Mouse (Mus musculus): ENCODE measurements around the gene Srebf1. TPM values are rescaled to one million over a fixed set of nuclear protein-coding genes. Genes with fewer than 3 reads are reported as not detected.

The Srebf1 gene
- polyA plus RNA-seq (2012; ENCODE audit: low replicate concordance), result 268 and 279 TPM in 2 replicates

DNA sequence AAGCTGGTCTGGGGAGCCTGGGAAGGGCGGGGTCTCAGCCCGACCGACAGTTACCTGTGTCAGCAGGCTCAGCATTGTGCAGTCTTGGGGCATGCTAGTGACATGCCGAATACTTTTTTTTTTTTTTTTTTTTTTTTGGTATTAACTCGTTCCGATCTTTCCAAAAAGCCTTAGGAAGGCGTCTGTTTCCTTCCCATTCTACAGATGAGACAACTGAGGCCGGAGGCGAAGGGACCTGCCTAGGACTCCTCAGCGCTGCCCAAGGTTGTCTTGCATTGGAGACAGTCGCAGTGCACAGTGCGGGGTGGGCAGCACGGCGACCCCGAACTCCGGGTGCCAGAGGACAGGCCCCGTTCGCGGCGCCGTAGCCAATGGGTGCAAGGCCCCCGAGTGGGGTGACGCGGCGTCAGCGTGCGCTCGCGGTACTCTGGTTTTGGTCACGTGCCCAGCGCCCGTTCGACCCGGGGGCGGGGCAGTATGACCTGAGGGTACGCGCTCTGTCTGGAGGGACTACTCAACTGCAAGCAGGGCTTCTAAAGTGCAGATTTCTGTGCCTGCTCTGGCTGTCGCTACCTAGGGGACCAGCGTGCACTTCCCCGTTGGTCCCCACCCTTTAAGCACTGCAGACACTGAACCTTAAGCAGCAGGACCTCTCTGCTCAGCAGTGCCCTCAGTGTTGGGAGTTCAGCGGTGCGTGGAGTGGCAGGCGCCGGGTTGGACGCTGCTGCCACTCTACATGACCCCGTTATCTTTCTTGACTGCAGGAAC lies at the start of gene Srebf1:
Srebf1 (minus strand) TSS at position 113 of the 768 bp plus-strand sequence.

Other genes starting within 250 kb of the Srebf1 start
- 1.6 and 10.4 TPM in 2 replicates for gene Pemt, start 176.1 kb downstream of the Srebf1 start, polyA plus RNA-seq (2012; ENCODE audit: low replicate concordance)
- 80.2 and 91.2 TPM in 2 replicates for gene Rai1, start 117.6 kb downstream of the Srebf1 start, polyA plus RNA-seq (2012; ENCODE audit: low replicate concordance)
- 6.5 and 25.6 TPM in 2 replicates for gene Tom1l2, start 130.3 kb upstream of the Srebf1 start, polyA plus RNA-seq (2012; ENCODE audit: low replicate concordance)
- 0.18 TPM in 2 replicates for gene Drc3, start 130.7 kb upstream of the Srebf1 start, polyA plus RNA-seq (2012; ENCODE audit: low replicate concordance)
- 16.7 and 19.6 TPM in 2 replicates for gene Gid4, start 194.6 kb upstream of the Srebf1 start, polyA plus RNA-seq (2012; ENCODE audit: low replicate concordance)
- 35.1 and 68.8 TPM in 2 replicates for gene Atpaf2, start 195.9 kb upstream of the Srebf1 start, polyA plus RNA-seq (2012; ENCODE audit: low replicate concordance)
- 36.8 and 97.5 TPM in 2 replicates for gene Drg2, start 232.0 kb upstream of the Srebf1 start, polyA plus RNA-seq (2012; ENCODE audit: low replicate concordance)
- 0.03 and 0.11 TPM in 2 replicates for gene Myo15, start 246.8 kb upstream of the Srebf1 start, polyA plus RNA-seq (2012; ENCODE audit: low replicate concordance)

Measured in leukemia stem cell, adult 10-12 weeks (primary cell).